Mouse (Mus musculus): ENCODE data around the gene Nup188.

Gene Nup188

DNA sequence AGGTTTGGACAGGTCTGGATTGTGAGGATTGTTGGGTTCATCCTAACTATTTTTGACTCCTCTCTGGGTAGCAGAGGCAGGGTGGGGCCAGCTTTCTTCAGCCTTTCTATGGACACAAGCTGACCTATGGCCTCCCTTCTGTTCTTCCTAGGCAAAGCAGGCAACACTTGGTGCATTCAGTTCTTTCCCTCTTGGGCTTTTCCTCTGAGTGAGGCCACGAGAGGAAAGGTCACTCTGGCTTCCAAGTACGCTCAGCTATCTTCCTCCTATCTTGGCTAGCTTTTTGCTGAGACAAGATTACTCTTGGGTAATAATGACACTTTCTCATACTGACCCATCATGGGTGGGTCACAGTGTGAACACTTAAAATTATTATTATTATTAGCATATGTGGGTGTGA, 3.0 kb upstream of the Nup188 start:
- in situ Hi-C loops (cut with MboI, MseI), result loop anchor here (5.0 kb wide), 1 partner anchor 41 kb away; the partner anchor contains the start of gene Gm28035

DNA sequence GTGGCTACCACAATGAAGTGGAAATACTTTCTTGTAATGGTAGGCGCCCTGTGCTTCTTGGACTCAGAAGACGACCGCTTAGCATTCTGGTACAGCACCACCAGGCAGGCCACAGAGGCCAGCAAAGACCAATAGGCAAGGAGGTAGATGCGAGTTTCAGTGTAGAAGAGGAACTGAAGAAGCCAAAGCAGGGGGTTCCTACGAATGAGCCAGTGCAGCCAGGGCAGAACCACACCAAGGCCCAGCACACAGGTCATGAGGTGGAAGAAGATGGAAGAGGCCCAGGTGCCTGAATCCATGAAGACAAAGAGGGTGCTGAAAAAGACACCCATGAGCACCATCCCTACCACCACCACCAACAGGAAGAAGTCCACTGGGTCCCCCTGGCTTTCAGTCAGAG, 1.2 kb upstream of the Nup188 start:
- in situ Hi-C loops (cut with MboI, MseI), result no loop called here

DNA sequence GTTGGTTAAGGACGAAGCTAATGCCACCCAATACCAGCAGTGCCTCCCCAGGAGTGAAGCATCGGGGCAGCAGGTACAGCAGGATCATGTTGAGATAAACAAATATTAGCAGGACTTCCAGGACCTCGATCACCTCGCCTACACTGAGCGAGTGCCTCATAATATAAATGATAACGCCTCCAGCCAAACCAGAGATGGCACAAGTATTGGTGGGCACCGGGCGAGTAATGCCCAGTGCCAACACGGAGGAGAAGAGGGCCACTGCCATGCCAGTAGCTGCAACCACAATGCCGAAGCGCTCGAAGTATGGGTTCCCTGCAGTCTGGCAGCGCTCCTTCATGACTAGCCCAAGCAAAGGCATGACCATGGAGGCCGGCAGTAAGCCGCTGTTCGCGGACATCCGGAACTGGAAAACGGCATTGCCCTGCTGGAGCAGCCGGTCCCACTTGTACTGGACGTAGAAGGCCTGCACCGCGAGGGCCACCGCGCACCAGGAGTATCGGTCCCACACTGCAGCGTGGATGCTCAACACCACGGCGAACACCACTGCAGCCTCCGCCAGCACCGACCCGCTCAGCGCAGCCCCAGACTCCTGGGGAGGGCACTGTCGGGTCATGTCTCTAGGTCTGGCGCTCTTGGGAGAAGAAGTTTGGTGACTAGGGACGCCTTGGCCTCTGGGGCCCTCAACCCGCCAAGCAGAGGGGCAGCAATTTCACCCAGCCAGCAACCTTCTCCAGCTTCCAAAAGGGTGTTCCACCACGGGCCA, 598 bp upstream of the Nup188 start:
- in situ Hi-C loops (cut with MboI, MseI), result no loop called here

DNA sequence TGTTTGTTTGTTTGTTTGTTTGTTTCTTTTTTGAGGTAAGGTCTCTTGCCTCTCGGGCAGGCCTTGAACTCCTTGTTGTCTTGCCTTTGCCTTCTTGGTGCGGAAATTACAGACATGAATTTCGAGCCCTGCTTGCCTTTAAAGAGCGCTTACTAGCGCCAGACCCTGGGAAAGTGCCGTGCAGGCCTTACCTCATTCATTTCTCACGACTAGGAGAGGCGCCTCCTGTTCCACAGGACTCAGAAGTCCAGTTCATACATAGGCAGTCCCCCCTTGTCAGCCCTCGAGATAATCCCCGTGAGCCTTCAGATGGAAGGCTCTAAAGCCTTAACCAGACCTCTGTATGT, 803 bp downstream of the Nup188 start:
- in situ Hi-C loops (cut with MboI, MseI), result no loop called here

DNA sequence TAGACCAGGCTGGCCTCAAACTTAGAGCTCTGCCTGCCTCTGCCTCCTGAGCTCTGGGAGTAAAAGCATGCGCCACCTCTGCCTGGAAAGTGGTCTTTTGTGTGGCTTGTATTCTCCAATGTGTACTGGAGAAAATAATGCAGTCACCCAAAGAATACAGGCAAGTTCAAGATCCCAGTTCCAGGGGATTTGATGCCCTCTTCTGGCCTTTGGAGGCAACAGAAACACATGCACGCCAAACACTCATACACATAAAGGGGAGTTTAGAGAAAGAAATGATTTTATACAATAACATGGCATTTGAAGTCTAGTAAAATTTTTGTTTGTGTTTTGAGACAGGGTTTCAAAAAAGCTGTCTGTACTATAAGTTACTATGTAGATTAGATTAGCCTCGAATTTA, 13.3 kb downstream of the Nup188 start:
- in situ Hi-C loops (cut with MboI, MseI), result no loop called here

DNA sequence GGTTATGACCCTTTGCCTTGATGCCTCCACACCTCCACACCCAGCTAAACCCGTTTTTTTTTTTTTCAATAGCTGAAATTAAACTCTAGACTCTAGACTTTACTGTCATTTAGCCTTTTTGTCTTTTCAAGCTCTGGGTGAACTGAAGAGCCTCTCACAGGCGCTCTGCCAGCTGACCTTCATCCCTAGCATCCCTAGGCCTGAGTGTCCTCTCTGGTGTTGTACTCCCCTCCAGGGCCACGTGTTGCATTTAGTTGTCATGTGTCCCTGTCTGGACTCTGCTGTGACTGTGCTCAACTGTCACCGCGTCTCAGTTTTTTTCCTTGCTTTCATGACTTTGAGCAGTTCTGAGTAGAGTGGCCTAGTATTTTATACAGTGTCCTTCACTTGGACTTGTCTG, 13.8 kb downstream of the Nup188 start:
- in situ Hi-C loops (cut with MboI, MseI), result no loop called here

DNA sequence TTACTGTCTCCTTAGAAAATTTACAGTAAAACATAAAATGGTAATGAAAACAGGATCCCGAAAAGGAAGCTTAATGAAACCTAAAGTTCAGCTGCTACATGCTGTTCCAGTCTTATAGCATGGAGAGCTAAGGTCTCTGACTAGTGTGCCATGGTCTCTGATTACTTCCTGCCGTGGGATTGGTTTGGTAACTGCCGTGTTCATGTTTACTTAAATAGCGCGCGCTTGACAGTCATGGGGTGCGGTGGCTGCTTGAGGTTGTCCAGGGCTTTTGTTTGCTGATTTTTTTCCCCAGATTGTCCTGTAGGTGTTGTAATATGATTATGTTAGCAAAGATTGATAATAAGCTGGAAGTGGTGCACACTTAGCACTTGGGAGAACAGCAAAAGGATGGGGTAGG, 19.9 kb downstream of the Nup188 start:
- in situ Hi-C loops (cut with MboI, MseI), result no loop called here

DNA sequence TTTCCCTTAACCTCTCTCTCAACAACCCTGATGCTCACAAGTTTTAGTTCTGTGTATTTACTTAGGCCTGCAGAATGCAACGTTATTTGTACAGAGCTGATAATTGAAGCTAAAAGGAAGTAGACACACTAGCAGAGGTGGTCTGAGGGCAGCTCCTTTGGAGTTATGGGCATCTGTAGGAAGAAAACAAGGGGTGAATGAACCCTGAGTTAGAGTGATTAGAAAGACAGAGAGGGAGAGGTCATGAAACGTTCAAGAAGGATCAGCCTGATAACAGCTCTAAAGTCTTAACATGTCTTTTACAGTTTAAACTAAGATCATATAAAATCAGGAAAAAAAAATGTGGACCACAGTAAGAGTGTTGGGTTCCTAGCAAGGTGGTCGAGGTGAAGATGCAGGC, 23.2 kb downstream of the Nup188 start:
- in situ Hi-C loops (cut with MboI, MseI), result no loop called here

DNA sequence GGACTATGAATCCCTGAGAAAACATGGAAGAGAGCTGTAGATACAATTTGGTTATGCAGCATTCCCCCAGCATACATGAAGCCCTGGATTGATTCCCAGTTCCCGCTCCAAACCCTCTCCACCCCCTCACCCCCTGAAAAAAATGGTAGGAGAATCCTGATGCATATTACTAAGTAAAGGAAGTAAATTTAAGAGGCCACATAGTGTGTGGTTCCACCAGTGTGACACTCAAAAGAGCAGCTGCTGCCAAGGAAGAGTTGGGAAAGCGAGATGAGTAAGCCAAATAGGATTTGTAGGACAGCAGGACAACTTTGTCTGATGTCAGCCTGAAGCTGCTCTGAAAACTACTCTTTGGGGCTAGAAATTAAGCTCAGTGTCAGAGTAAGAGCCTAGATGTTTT, 25.3 kb downstream of the Nup188 start:
- in situ Hi-C loops (cut with MboI, MseI), result no loop called here

DNA sequence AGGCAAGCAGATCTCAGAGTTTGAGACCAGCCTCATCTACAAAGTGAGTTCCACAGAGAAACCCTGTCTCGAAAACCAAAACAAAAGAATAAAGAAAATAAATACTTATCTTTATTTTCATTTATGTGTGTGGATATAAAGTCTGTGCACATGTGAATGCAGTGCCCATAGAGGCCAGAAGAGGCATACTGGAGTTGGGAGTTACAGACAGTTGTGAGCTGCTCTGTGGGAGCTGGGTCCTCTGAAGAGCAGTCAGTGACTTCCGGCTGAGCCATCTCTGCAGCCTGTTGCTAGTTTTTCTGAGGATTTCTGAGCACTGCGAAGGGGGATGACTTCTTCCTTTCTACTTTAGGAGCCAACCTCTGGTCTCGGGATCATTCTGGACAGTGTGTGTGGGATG, 29.9 kb downstream of the Nup188 start:
- in situ Hi-C loops (cut with MboI, MseI), result no loop called here

DNA sequence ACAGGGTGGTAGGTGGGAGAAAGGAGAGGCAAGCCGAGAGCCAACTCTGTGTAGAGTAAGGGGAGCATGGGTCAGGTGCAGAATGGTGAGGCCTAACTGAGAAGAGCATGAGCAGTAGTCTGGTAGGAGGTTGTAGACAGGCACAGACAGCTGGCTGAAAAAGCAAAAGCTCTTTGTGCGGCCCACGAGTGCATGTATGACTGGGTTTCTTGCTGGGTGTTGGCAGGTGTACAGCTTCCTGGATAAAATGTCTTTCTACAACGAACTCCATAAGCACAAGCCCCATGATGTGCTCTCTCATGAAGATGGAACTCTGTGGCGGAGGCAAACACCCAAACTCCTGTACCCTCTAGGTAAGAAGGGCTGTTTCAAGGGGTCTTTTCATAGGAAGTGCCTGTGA, 30.8 kb downstream of the Nup188 start:
- in situ Hi-C loops (cut with MboI, MseI), result no loop called here

DNA sequence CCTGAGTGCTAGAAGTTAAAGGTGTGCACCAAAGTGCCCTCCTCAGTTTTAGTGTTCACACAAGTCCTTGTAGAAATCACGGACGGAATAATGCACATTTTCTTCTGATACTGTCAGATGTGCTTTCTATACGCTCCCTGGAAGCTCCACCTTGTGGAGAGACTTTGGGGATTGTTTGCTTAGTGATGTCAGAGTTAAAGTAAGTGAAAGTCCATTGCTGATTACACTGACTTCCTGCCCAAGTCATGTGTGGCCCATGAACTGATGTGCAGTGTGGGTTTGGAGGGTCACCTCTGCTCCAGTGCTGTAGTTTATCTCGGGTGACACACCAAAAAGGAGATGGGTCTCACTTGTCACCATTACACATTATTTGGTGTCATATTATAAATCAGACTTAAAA, 33.1 kb downstream of the Nup188 start:
- in situ Hi-C loops (cut with MboI, MseI), result no loop called here

DNA sequence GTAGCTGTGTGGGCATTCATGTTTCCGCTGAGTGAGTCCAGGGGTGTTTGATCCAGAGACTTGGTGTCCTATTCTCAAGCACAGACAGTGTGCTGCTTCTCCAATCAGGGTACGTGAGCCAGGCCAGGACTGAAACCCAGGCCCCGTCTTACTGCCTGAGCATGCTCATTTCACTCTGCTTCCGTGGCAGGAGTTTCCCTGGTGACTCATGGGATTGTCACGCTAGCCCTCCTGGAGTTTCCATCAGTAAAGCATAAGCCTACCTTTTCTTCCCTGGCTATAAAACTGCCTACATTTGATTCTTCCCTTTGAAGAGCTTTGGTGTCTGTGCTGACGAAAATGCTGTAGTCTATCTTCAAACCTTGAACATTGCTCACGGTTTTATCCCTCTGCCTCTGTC, 36.9 kb downstream of the Nup188 start:
- in situ Hi-C loops (cut with MboI, MseI), result no loop called here

DNA sequence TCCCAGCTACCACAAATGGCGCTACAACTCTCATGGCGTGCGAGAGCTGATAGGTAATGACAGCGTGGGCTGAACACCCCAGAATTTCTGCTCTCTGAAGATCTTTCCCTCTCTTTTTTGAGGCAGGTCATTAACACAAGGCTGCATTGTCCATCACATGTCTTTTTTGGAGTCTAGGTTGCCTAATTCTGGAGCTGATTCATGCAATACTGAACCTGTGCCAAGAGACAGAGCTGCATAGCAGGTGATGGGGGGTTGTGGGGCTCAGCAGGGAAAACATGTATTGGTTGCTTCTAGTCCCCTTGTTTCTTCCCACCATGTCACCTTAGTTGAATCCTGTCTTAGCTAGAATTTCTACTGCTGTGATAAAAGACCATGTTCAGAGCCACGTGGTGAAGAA, 39.1 kb downstream of the Nup188 start:
- in situ Hi-C loops (cut with MboI, MseI), result no loop called here

DNA sequence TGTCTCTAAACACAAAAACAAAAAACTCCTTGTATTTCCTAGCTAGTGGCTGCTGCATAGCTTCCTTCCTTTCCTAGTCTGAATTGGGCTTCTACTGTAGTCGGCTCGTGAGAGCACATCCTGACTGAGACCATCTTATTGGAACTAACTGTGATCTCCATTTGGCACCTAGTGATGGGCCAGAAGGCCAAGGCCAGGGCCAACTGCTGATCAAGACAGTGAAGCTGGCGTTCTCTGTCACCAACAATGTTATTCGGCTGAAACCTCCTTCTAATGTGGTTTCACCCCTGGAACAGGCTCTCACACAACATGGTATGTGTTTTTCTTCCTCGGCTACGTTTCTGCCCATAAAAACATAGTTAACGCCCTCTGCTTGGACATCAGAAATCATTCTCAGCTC, 41.1 kb downstream of the Nup188 start:
- in situ Hi-C loops (cut with MboI, MseI), result no loop called here

DNA sequence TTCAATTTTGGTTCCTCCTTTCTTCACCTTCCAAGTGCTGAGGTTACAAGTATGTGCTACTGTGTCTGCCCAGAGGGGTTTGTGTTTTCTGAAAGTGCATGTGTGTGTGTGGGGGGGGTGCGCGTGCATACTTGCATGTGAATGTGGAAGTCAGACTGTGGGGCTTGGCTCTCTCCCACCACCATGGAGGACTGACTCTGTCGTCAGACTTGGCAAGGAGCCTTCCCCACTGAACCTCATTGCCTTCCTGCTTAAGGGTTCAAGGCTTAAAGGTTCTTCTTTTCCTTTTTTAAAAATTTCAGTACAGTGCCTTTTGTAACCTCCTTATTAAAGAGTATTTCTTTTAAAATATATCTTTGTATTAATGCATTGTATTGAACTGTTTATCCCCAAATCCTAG, 42.6 kb downstream of the Nup188 start:
- in situ Hi-C loops (cut with MboI, MseI), result no loop called here

DNA sequence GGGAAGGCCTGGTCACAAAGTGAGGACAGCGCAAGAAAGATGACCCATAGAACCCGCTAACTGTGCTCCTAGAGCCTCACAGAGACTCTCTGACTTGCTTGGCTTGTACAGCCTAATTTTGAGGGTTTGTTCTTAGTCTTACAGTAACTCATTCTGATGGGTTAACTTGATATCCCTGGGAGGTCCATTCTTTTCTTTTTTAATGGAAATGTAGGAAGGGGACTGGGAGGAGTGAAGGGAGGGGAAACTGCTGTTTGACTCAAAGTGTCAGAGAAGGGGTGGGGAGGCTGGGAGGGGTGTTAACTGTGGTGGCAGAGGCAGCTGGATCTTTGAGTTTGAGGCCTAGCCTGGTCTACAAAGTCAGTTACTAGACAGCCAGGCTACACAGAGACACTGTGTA, 49.1 kb downstream of the Nup188 start:
- in situ Hi-C loops (cut with MboI, MseI), result no loop called here

DNA sequence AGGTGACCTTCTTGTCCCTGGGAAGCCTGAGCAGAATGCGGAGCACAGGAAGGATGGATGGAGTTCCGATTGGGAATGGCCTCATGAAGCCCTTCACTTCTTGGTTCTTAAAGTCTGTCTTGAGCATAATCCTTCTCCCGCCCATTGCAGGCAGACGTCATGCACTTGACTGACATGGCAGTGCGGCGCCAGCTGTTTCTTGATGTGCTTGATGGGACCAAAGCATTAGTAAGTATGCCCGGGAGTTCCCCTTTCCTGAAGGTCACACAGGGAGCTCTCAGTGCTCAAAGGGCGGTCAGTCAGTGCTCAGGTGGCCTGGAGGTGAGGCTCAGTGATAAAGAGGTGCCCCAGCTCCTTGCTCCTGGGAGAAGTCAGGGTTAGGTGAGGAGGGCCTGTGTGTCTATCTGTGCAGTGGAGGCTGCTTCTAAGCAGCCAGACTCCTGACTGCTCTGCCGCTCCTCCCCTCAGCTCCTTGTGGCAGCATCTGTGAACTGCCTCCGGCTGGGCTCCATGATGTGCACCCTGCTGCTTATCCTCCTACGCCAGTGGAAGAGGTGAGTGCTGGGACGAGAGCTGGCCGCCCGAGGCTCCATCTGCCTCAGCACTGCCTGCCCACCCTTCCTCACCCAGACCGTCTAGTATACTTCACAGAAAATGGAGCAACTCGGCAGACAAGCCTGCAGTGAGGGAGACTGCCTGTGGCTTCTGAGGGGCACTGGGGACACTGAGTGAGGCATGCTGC, 50.1 kb downstream of the Nup188 start:
- in situ Hi-C loops (cut with MboI, MseI), result no loop called here

DNA sequence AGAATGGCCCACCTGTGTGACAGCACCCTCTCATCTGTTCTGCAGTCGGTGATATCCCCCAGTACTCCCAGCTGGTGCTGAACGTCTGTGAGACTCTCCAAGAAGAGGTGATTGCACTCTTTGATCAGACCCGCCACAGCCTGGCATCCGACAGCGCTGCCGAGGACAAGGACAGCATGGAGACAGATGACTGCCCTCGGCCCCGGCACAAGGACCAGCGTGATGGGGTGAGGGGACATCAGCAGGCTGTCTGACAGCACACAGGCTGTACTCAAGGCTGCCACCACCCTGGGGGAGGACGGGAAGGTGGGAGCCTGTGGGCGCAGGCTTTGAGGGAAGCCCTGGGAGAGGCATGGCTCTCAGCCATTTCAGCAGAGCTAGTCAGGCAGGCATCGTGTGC, 51.0 kb downstream of the Nup188 start:
- in situ Hi-C loops (cut with MboI, MseI), result no loop called here

DNA sequence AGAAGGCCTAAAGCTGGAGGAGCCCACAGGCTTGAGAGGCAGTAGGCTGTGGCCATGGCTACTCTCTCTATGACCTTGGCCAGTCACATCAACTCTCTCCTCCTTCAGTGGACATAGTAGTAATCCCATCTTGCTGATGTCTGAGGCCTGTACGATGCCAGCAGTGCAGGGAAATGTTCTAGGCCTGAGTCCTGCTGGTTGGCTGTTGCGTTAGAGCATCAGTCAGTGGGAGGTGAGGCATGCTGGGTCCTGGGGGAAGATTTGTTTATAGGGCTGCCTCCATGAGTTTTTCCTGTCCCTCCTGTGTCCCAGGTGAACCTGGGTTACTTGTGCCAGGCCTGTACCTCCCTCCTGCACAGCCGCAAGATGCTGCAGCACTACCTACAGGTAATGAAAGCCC, 55.9 kb downstream of the Nup188 start:
- in situ Hi-C loops (cut with MboI, MseI), result no loop called here

DNA sequence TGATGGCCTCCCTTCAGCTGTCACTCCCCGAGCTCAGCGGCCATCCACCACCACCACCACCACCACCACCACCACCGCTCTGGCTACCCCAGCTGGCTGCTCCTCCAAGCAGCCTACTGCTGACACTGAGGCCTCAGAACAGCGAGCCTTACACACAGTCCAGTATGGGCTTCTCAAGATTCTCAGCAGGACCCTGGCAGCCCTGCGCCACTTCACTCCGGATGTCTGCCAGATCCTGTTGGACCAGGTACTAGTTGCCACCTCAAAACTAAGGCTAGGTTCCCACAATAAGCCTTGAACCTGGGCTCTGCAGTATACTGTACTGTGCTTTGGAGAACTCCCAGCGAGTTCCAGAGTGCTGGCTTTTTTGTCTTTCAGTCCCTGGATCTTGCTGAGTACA, 56.3 kb downstream of the Nup188 start:
- in situ Hi-C loops (cut with MboI, MseI), result no loop called here

DNA sequence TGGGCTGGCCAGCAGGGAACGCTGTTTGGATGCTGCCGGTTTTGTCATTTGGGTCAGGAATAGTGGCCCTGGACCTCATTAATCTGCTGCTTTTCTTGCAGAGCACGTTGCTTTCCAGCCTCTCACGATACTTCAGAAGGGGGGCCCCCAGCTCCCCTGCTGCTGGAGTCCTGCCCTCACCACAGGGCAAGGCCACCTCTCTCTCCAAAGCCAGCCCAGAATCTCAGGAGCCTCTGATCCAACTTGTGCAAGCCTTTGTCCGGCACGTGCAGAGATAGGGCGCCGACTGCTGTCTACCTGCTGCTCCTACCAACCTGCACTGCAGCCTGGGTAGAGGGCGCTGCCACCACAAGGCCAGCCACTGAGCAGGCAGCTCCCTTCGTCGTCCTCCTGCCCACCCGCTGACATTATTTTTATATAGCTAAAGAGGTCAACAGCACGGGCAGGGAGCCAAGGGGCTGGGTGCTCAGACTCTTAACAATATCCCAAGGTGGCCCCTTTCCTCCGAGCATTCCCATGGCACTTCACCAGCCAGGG, 57.5 kb downstream of the Nup188 start:
- in situ Hi-C loops (cut with MboI, MseI), result no loop called here

DNA sequence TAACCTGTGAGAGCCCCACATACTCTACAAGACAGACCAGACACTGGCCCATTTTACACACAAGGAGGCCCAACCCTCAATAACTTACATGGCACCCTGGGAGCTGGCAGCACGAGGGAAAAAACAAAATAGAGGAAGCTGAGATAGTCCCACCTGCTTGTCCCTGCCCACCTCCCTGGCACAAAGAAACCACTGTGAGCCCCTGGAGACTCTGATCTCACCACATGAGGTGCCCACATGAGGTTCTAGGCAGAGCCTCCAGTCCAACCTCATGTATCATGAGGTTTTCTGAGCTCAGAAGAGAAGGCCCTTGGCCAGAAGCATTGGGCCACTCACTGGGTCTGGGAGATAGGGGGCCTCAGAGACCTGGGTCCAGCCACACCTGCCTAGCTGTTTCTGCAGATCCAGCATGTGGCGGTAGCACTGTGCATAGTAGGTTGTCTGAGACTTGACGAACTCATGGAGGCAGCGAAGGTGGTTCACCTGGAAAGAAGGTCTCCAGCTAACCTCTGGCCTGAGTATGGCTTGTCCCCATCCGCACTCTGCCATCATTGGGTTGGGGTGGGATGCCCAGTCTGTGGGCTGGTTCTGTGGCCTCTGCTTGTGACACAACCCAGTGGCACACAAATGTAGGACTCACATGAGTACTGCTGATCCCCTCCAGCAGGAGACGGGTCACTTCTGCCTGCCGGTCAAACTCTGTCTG, 59.9 kb downstream of the Nup188 start:
- in situ Hi-C loops (cut with MboI, MseI), result no loop called here
